Mouse (Mus musculus) ES-Bruce4 (cell line): ENCODE data around the gene Cphx1.
"Not testable (repeated sequence)": the region's sequence is repeated elsewhere in the genome, so short reads cannot be mapped to it uniquely, and the experiment has no call there.

Source experiments
- CTCF ChIP-seq: IDR thresholded peaks from one replicate; pipeline ENCODE4 v1.8.1; 2011; ENCODE audit warnings: low read depth, low read length
- EP300 ChIP-seq: IDR thresholded peaks from 2 replicates; pipeline ENCODE4 v1.6.1; 2011; ENCODE audit warnings: low read depth, low read length; ENCODE audit not compliant: insufficient read depth
- POLR2A ChIP-seq: IDR thresholded peaks from one replicate; pipeline ENCODE4 v1.8.1; 2011; ENCODE audit warnings: low read length; ENCODE audit not compliant: insufficient read depth

GRCm38 (mm10) chr14:25927562-25927881 is 10.6 kb upstream of the Cphx1 start, which contains the start of gene Tmem254a:
- TF ChIP-seq CTCF, POLR2A, EP300: not testable (repeated sequence)
